Mouse (Mus musculus) cortical plate, adult 2 months (tissue): Measurements from ENCODE around the gene Fam129a.

Experiments
- CTCF ChIP-seq: fragments of 200-500 bp; IDR thresholded peaks from 2 replicates; pipeline ENCODE4 v1.5.1; 2011; ENCODE audit warnings: mild to moderate bottlenecking, control low read depth, low read length; ENCODE audit not compliant: insufficient read depth; ENCODE audit errors: extremely low read depth
- POLR2A ChIP-seq: fragments of 200-500 bp; IDR thresholded peaks from 2 replicates; pipeline ENCODE4 v1.6.1; 2011; ENCODE audit warnings: mild to moderate bottlenecking, low read length, control low read depth; ENCODE audit not compliant: insufficient read depth; ENCODE audit errors: extremely low read depth

DNA sequence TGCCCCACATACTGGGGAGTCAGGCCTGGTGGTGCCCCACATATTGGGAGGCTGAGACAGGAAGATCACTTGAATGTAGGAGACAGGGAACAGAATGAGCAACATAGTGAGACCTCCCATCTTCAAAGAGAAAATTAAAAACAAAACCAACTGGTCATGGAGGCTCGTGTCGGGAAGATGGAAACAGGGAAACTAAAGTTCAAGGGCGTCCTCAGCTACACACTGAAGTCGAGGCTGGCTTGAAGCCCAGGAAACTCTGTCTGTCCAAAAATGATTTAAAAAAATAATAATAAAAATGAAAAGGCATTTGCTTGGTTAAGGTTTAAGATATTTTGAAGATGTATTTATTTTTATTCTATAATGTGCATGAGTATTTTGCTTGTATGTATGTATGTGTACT lies 152.8 kb downstream of the Fam129a start:
- no peak for TF ChIP-seq CTCF
- no peak for TF ChIP-seq POLR2A
